20 mouse cellular contexts compared by ENCODE assay signal in genomic region chr2:7999444-7999843, GRCm38 (mm10).
"Had no signal": no experiment of that assay in that cellular context is flagged by ENCODE, and none has a peak within 500 bp of the region (broad histone marks: within the 10 kb centered on the region; RNA-seq: fewer than 3 reads in every experiment).

No protein-coding gene starts in this region.

- H3K4me3 ChIP-seq: limb, embryonic 12.5 days; limb, embryonic 15.5 days; midbrain, embryonic 13.5 days; neural tube, embryonic 12.5 days; neural tube, embryonic 15.5 days; stomach, embryonic 15.5 days had no signal

- DNase-seq: kidney, adult 18-20 months; kidney, adult 9 months; kidney, postnatal 14 days; kidney, postnatal 4 days; left cerebral cortex, postnatal 4 days; liver, postnatal 0 days; lung, embryonic 14.5 days; retina, postnatal 1 day; right cerebral cortex, postnatal 25 days; spleen, adult 18-20 months; thymus, adult 18-20 months; thymus, postnatal 36 days had no signal

- H3K4me1 ChIP-seq: limb, embryonic 12.5 days; limb, embryonic 15.5 days; midbrain, embryonic 13.5 days; neural tube, embryonic 12.5 days; neural tube, embryonic 15.5 days; stomach, embryonic 15.5 days had no signal

- H3K27ac ChIP-seq: limb, embryonic 12.5 days; limb, embryonic 15.5 days; liver, embryonic 14.5 days; macrophage; midbrain, embryonic 13.5 days; neural tube, embryonic 12.5 days; neural tube, embryonic 15.5 days; stomach, embryonic 15.5 days had no signal
